Mouse (Mus musculus) heart, embryonic 14.5 days (tissue): ENCODE measurements around the gene Usp7. TPM values are rescaled to one million over a fixed set of nuclear protein-coding genes. Genes with fewer than 3 reads are reported as not detected.
"Not testable (repeated sequence)": the region's sequence is repeated elsewhere in the genome, so short reads cannot be mapped to it uniquely, and the experiment has no call there.

ENCODE experiments used
- ATAC-seq: fragments of 200-750 bp; cut with Nextera tagmentation; 2 replicates; pipeline ENCODE4 v1.8.0; 2017; ENCODE audit warnings: low read depth, moderate TSS enrichment; ENCODE audit not compliant: insufficient number of reproducible peaks, insufficient read depth, low FRiP score
- H3K27ac ChIP-seq, 2 experiments: fragments of 200-500 bp in 1 of 2; fragments of 300-500 bp in 1 of 2; sonication (generic) in 1 of 2; replicated peaks in 1 of 2; 2 replicates each; pipeline ENCODE4 v1.5.1; 2012 to 2014; ENCODE audit warnings: low read depth in 2 of 2, low read length in 2 of 2, control low read depth in 1 of 2, mild to moderate bottlenecking in 1 of 2, mixed read lengths in 1 of 2; ENCODE audit not compliant: control insufficient read depth in 1 of 2, insufficient read depth in 1 of 2
- H3K27me3 ChIP-seq: fragments of 300-500 bp; sonication (generic); 2 replicates; pipeline ENCODE4 v1.6.1; 2014; ENCODE audit warnings: mild to moderate bottlenecking, low read length, control low read depth; ENCODE audit not compliant: control insufficient read depth, insufficient read depth
- H3K36me3 ChIP-seq: fragments of 300-500 bp; sonication (generic); 2 replicates; pipeline ENCODE4 v1.6.1; 2014; ENCODE audit warnings: mild to moderate bottlenecking, control low read depth, low read length, mixed read lengths; ENCODE audit not compliant: control insufficient read depth, insufficient read depth
- H3K4me1 ChIP-seq, 2 experiments: fragments of 200-500 bp in 1 of 2; fragments of 300-500 bp in 1 of 2; sonication (generic) in 1 of 2; 2 replicates each; pipeline ENCODE4 v1.6.1; 2012 to 2014; ENCODE audit warnings: low read length in 2 of 2, control low read depth in 1 of 2, mixed read lengths in 1 of 2; ENCODE audit not compliant: control insufficient read depth in 2 of 2, insufficient read depth in 2 of 2
- H3K4me2 ChIP-seq: fragments of 300-500 bp; sonication (generic); 2 replicates; pipeline ENCODE4 v1.6.1; 2014; ENCODE audit warnings: mild to moderate bottlenecking, low read length
- H3K4me3 ChIP-seq, 2 experiments: fragments of 200-500 bp in 1 of 2; fragments of 300-500 bp in 1 of 2; sonication (generic) in 1 of 2; 2 replicates each; pipeline ENCODE4 v1.5.1; 2012 to 2014; ENCODE audit warnings: low read length in 2 of 2, mild to moderate bottlenecking in 2 of 2, control low read depth in 1 of 2, low read depth in 1 of 2, moderate library complexity in 1 of 2; ENCODE audit not compliant: control insufficient read depth in 1 of 2, insufficient read depth in 1 of 2
- H3K9ac ChIP-seq: fragments of 300-500 bp; sonication (generic); 2 replicates; pipeline ENCODE4 v1.6.1; 2014; ENCODE audit warnings: mild to moderate bottlenecking, low read length
- H3K9me3 ChIP-seq: fragments of 300-500 bp; sonication (generic); 2 replicates; pipeline ENCODE4 v1.6.1; 2016; ENCODE audit warnings: low read length, control low read depth; ENCODE audit not compliant: control insufficient read depth
- WGBS: fragments of 180-500 bp; shearing (Covaris S2); extraction: QIAGEN DNeasy Blood & Tissue Kit; methylation state at CpG from one replicate; pipeline ENCODE4 v1.1.7; 2014; 5-methylcytosine and 5-hydroxymethylcytosine counted together
- polyA plus RNA-seq: library from polyadenylated mRNA; unstranded; fragments of >200 nt; fragmentation: Nextera tagmentation; extraction: Ambion mirVana; gene quantifications from 2 replicates; pipeline ENCODE4 v1.2.1, GENCODE M21; 2014

Gene Usp7
- polyA plus RNA-seq, 1 experiment from 2014 or later = 28.3 TPM

DNA sequence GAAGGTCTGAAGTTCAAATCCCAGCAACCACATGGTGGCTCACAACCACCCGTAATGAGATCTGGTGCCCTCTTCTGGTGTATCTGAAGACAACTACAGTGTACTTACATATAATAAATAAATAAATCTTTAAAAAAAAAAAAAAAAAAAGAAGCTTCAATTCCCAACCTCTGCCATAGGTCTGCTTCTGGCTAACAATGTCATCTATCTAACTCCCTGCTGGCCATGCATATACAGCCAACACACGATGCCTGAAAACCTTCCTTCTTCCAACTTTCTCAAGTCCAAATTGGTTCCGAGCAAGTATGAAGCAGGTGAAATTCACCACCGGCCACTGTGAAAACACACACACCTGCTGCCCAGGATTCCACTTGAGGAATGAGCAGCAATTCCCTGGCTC, 59.7 kb downstream of the Usp7 start:
- H3K27ac ChIP-seq, H3K4me2 ChIP-seq, H3K4me3 ChIP-seq, ATAC-seq, H3K36me3 ChIP-seq, H3K9me3 ChIP-seq, H3K9ac ChIP-seq, H3K27me3 ChIP-seq: not testable (repeated sequence)
- WGBS = 89% methylated on average over 3 of the region's 4 CpGs
- H3K4me1 ChIP-seq = peaks cover 15 to 51% of the 10 kb centered on the region in 2 experiments

DNA sequence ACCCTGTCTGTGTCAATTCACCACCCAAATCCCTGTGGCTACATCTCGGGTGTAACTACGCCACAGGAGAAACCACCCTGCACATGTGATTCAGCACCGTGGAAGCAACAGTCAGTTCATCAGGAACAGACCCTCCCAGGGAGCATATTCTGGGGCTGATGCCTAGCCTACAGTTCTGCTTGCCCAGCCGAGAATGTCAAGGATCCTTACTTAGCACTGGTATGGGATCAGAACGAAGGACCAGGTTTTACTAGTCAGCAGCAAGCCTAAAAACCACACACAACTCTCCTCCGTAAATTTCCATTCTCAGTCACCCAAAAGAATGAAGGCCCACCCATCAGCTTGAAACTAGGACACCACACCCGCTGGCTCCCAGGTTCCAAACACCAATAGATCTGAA, 60.5 kb downstream of the Usp7 start:
- WGBS = 76% methylated on average over 7 of the region's 7 CpGs
- Histone ChIP-seq H3K4me1 (peaks cover 13 to 45% of the 10 kb centered on the region in 2 experiments), H3K27me3 (no peaks in the 10 kb centered on the region), H3K4me3 (no peak overlapping the region), H3K36me3 (peaks cover 2% of the 10 kb centered on the region; the same call in 1 of the 2 replicates), H3K9me3 (no peaks in the 10 kb centered on the region), H3K27ac (no peak overlapping the region), H3K4me2 (no peak overlapping the region), H3K9ac (no peak overlapping the region)
- no peak for ATAC-seq

DNA sequence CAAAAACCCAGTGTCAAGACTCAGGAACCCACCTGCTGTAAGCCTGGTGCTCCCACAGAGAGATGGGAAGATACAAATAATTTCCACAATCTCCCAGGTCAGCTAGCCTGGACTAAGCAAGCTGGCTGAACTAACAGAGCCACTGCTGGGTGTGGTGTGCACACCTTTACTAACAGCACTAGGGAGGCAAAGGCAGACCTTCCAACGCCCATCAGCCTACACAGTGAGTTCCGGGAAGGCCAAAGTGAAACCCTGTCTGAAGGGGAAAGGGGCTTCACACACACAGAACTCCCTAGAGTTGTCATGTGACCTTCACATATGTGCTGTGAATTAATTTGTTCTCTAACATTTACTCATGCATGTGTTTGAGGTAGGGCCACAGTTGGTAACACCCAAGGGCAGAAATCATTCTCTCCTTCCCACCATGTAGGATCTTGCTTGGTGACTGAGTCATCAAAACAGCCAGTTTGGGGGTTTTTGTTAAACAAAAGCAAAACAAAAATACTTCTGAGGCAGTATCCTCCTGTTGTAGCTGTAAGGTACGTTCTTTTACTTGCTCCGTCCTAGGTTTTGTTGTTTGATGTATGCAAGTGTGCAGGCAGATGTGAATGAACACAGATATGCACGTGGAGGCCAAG, 63.9 kb downstream of the Usp7 start:
- WGBS = 89% methylated on average over 5 of the region's 5 CpGs
- no peak for ATAC-seq
- H3K4me3 ChIP-seq = no peak overlapping the region

DNA sequence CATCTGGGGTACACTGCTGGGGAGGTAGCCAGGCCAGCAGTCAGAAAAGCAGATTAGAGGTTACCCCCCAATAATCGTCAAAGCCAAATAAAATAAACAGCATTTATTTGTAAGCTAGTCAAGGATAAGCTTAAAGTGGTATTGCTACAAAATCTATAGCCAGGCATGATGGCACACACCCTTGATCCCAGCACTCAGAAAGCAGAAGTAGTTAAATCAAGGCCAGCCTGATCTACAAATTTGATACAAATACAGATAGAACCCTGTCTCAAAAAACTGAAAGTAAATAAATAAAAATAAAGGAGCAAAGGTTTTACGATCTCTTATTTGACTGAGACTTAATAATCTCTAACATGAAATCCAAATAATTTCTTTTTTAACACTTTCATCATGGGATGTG, 66.3 kb downstream of the Usp7 start:
- no peaks in the 10 kb centered on the region for H3K9me3 ChIP-seq
- no peak overlapping the region for H3K27ac ChIP-seq
- peaks cover 3 to 12% of the 10 kb centered on the region in 2 experiments; a peak in 2 of 4 replicates for H3K4me1 ChIP-seq

More for the DNA sequence above, 63.9 kb downstream of the Usp7 start:
- Histone ChIP-seq H3K4me2 (no peak overlapping the region), H3K27ac (no peak overlapping the region), H3K9me3 (no peaks in the 10 kb centered on the region), H3K27me3 (no peaks in the 10 kb centered on the region), H3K9ac (no peak overlapping the region), H3K4me1 (peaks cover 3 to 16% of the 10 kb centered on the region in 2 experiments; a peak in 3 of 4 replicates), H3K36me3 (no peaks in the 10 kb centered on the region; the same call in 1 of the 2 replicates)

DNA sequence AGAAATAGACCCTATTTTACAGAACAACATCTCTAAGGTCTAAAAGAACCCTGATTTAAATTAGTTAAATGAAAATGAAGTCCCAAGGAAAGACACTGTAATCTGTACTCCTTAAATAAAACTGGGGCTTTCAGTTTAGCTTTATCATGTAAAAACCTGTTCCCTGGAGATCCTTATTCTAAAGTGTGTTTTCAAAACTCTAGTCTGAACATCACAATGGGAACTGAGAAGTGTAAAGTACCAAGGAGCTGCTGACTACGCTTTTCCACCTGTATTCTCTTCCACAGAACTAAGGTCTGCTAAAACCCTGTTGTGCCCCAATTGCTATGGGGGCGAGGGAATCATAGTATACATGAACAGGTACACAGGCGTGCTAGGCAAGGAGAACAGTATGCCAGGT, 68.1 kb downstream of the Usp7 start:
- ATAC-seq = no peak
- Histone ChIP-seq H3K4me3 (no peak overlapping the region), H3K9ac (no peak overlapping the region), H3K27ac (no peak overlapping the region), H3K27me3 (no peaks in the 10 kb centered on the region), H3K4me1 (peaks cover 0 to 21% of the 10 kb centered on the region in 2 experiments; a peak in 3 of 4 replicates), H3K9me3 (no peaks in the 10 kb centered on the region), H3K36me3 (no peaks in the 10 kb centered on the region; the same call in 1 of the 2 replicates), H3K4me2 (no peak overlapping the region)
- 87% methylated on average over 3 of the region's 3 CpGs for WGBS

More for the DNA sequence above, 66.3 kb downstream of the Usp7 start:
- Histone ChIP-seq H3K4me3 (no peak overlapping the region), H3K27me3 (no peaks in the 10 kb centered on the region), H3K9ac (no peak overlapping the region), H3K4me2 (no peak overlapping the region), H3K36me3 (no peaks in the 10 kb centered on the region; the same call in 1 of the 2 replicates)
- WGBS = 94% methylated on average over 2 of the region's 2 CpGs
- ATAC-seq = no peak

DNA sequence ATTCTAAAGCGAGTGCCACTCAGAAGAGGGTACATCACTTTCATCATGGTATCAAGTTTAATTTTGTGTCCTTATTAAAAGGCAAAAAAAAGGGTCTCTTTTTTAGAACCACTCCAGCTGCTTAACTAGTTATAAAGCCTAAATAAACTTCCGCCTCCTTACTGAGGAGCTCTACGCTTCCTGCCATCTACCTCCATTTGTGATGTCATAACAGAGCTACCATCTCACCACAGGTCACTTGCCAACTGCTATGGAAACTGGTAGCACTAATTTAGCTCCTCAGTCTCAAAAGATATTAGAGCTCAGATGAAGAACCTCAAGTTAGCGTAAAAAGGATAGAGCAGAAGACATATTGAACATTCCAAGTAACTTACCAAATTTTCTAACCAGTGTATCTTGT, 71.7 kb downstream of the Usp7 start:
- Histone ChIP-seq H3K4me3 (no peak overlapping the region), H3K9me3 (no peaks in the 10 kb centered on the region), H3K9ac (no peak overlapping the region), H3K27me3 (no peaks in the 10 kb centered on the region), H3K4me2 (no peak overlapping the region), H3K4me1 (peaks cover 4 to 19% of the 10 kb centered on the region in 2 experiments), H3K27ac (no peak overlapping the region), H3K36me3 (peaks cover 10% of the 10 kb centered on the region)
- 95% methylated on average over 4 of the region's 4 CpGs for WGBS
- ATAC-seq = no peak

DNA sequence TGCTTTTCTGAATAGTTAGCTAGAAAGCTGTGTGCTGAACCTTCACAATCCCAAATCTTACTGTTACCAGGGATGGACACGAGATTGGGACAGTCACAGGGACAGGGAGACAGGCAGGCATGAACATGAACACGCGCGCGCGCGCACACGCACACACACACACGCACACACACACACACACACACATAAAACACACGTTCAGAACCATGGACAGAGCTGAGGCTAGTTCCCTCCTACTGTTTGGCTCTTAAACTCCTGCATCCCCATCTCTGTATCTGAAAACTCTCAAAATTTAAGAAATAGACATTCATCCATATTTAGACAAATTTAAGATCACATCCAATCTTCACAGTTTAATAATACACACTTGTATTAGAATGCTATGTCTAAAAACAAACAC, 74.4 kb downstream of the Usp7 start:
- H3K9ac ChIP-seq = no peak overlapping the region
- H3K36me3 ChIP-seq = peaks cover 35% of the 10 kb centered on the region
- H3K27ac ChIP-seq = no peak overlapping the region
- no peak for ATAC-seq
- no peak overlapping the region for H3K4me3 ChIP-seq
- WGBS = 91% methylated on average over 10 of the region's 10 CpGs
- H3K9me3 ChIP-seq = no peaks in the 10 kb centered on the region
- peaks cover 4 to 18% of the 10 kb centered on the region in 2 experiments for H3K4me1 ChIP-seq
- no peaks in the 10 kb centered on the region for H3K27me3 ChIP-seq
- H3K4me2 ChIP-seq = no peak overlapping the region

DNA sequence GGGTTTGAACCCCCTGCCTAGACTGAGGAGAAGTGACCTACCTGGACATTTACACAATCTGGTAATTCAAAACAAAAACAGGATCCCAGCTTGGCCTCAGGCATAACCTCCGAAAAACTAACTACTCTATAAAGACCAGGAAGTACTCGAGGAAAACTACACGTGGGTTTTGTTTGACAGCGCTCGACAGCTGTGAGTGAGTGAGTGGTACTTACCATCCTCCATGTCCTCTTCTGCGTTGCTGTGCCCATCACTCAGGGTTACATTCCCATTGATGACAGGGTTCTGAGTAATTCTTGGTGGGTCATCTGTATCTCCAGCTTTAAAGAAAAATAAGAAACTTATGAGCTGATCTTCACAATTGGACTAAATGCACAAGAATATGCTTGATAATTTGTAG, 75.8 kb downstream of the Usp7 start:
- no peak for ATAC-seq
- H3K36me3 ChIP-seq = peaks cover 48% of the 10 kb centered on the region
- H3K9ac ChIP-seq = no peak overlapping the region
- no peak overlapping the region for H3K4me3 ChIP-seq
- 61% methylated on average over 6 of the region's 6 CpGs for WGBS
- no peak overlapping the region; a peak in 1 of 4 replicates for H3K27ac ChIP-seq
- H3K9me3 ChIP-seq = no peaks in the 10 kb centered on the region
- H3K4me2 ChIP-seq = no peak overlapping the region
- H3K27me3 ChIP-seq = no peaks in the 10 kb centered on the region
- peaks cover 4 to 18% of the 10 kb centered on the region in 2 experiments for H3K4me1 ChIP-seq
